Mouse (Mus musculus) midbrain, embryonic 11.5 days (tissue): ENCODE results near the gene Ppp1r27. TPM values are rescaled to one million over a fixed set of nuclear protein-coding genes. Genes with fewer than 3 reads are reported as not detected.

ENCODE experiments used
- ATAC-seq: fragments of 200-750 bp; cut with Nextera tagmentation; 2 replicates; pipeline ENCODE4 v1.8.0; 2017; ENCODE audit warnings: moderate TSS enrichment, moderate library complexity; ENCODE audit not compliant: low FRiP score
- DNase-seq: peaks from one replicate; pipeline ENCODE4 v3.0.0; 2015; ENCODE audit warnings: low spot score; ENCODE audit errors: missing footprints
- H3K27ac ChIP-seq: fragments of 300-500 bp; sonication (generic); 2 replicates; pipeline ENCODE4 v1.5.1; 2014; ENCODE audit warnings: low read depth, low read length
- H3K27me3 ChIP-seq: fragments of 300-500 bp; sonication (generic); 2 replicates; pipeline ENCODE4 v1.6.1; 2014; ENCODE audit warnings: mild to moderate bottlenecking, low read length, moderate library complexity, mixed read lengths; ENCODE audit not compliant: control insufficient read depth, insufficient read depth
- H3K36me3 ChIP-seq: fragments of 300-500 bp; sonication (generic); 2 replicates; pipeline ENCODE4 v1.6.1; 2014; ENCODE audit warnings: mild to moderate bottlenecking, low read length, moderate library complexity, mixed read lengths; ENCODE audit not compliant: control insufficient read depth, insufficient read depth
- H3K4me1 ChIP-seq: fragments of 300-500 bp; sonication (generic); 2 replicates; pipeline ENCODE4 v1.6.1; 2014; ENCODE audit warnings: low read length; ENCODE audit not compliant: control insufficient read depth, insufficient read depth
- H3K4me2 ChIP-seq: fragments of 300-500 bp; sonication (generic); 2 replicates; pipeline ENCODE4 v1.6.1; 2014; ENCODE audit warnings: mild to moderate bottlenecking, moderate library complexity
- H3K4me3 ChIP-seq: fragments of 300-500 bp; sonication (generic); 2 replicates; pipeline ENCODE4 v1.5.1; 2014; ENCODE audit warnings: low read depth, low read length
- H3K9ac ChIP-seq: fragments of 300-500 bp; sonication (generic); 2 replicates; pipeline ENCODE4 v1.6.1; 2014; ENCODE audit warnings: low read length
- H3K9me3 ChIP-seq: fragments of 300-500 bp; sonication (generic); 2 replicates; pipeline ENCODE4 v1.6.1; 2016; ENCODE audit warnings: low read length; ENCODE audit not compliant: control insufficient read depth
- WGBS: fragments of 180-500 bp; shearing (Covaris S2); extraction: QIAGEN DNeasy Blood & Tissue Kit; methylation state at CpG from one replicate; pipeline ENCODE4 v1.1.7; 2014; 5-methylcytosine and 5-hydroxymethylcytosine counted together
- polyA plus RNA-seq: library from polyadenylated mRNA; unstranded; fragments of >200 nt; fragmentation: Nextera tagmentation; extraction: Ambion mirVana; gene quantifications from 2 replicates; pipeline ENCODE4 v1.2.1, GENCODE M21; 2014

Ppp1r27 gene
- polyA plus RNA-seq, 1 experiment from 2014 or later = not detected

GRCm38 (mm10) chr11:120501701-120502100, 49.2 kb downstream of the Ppp1r27 start:
- no peak overlapping the region for H3K27ac ChIP-seq
- 94% methylated on average over 4 of the region's 4 CpGs for WGBS

GRCm38 (mm10) chr11:120501018-120501417, 49.9 kb downstream of the Ppp1r27 start:
- H3K36me3 ChIP-seq = no peaks in the 10 kb centered on the region; the same call in 1 of the 2 replicates
- DNase-seq = no peak
- WGBS = 79% methylated on average over 6 of the region's 6 CpGs

More at GRCm38 (mm10) chr11:120501701-120502100, 49.2 kb downstream of the Ppp1r27 start:
- H3K9ac ChIP-seq = no peak overlapping the region
- ATAC-seq (no peak), DNase-seq (no peak)
- H3K4me3 ChIP-seq = no peak overlapping the region
- no peaks in the 10 kb centered on the region for H3K9me3 ChIP-seq
- no peaks in the 10 kb centered on the region; the same call in 1 of the 2 replicates for H3K36me3 ChIP-seq
- H3K4me1 ChIP-seq = no peaks in the 10 kb centered on the region
- H3K4me2 ChIP-seq = no peak overlapping the region
- H3K27me3 ChIP-seq = no peaks in the 10 kb centered on the region

GRCm38 (mm10) chr11:120500357-120500756, 50.6 kb downstream of the Ppp1r27 start:
- WGBS = 23% methylated on average over 3 of the region's 3 CpGs
- DNase-seq = no peak
- Histone ChIP-seq H3K36me3 (no peaks in the 10 kb centered on the region; the same call in 1 of the 2 replicates), H3K4me3 (no peak overlapping the region), H3K4me2 (no peak overlapping the region), H3K27ac (no peak overlapping the region), H3K9me3 (no peaks in the 10 kb centered on the region), H3K4me1 (no peaks in the 10 kb centered on the region), H3K9ac (no peak overlapping the region), H3K27me3 (no peaks in the 10 kb centered on the region)
- no peak for ATAC-seq

More at GRCm38 (mm10) chr11:120501018-120501417, 49.9 kb downstream of the Ppp1r27 start:
- Histone ChIP-seq H3K4me2 (no peak overlapping the region), H3K27me3 (no peaks in the 10 kb centered on the region), H3K9ac (no peak overlapping the region), H3K27ac (no peak overlapping the region), H3K4me3 (no peak overlapping the region), H3K4me1 (no peaks in the 10 kb centered on the region), H3K9me3 (no peaks in the 10 kb centered on the region)
- no peak for ATAC-seq

Other genes with a start within 250 kb of the Ppp1r27 start
- 2,965 and 3,081 TPM in 2 replicates for gene Actg1, start 202.6 kb downstream of the Ppp1r27 start, polyA plus RNA-seq
- gene Fscn2, start 189.6 kb downstream of the Ppp1r27 start, polyA plus RNA-seq = 1.4 TPM in 2 replicates
- gene Faap100, start 172.4 kb downstream of the Ppp1r27 start, polyA plus RNA-seq = 25.3 and 29.2 TPM in 2 replicates
- 41.0 and 44.7 TPM in 2 replicates for gene Nploc4, start 113.4 kb downstream of the Ppp1r27 start, polyA plus RNA-seq
- gene Tspan10, start 108.5 kb downstream of the Ppp1r27 start, polyA plus RNA-seq = not detected in 2 replicates
- gene Pde6g, start 97.6 kb downstream of the Ppp1r27 start, polyA plus RNA-seq = 0.40 and 0.41 TPM in 2 replicates
- gene Oxld1, start 93.1 kb downstream of the Ppp1r27 start, polyA plus RNA-seq = 10.4 and 11.5 TPM in 2 replicates
- 25.4 and 25.6 TPM in 2 replicates for gene Ccdc137, start 93.0 kb downstream of the Ppp1r27 start, polyA plus RNA-seq
- gene Arl16, start 83.5 kb downstream of the Ppp1r27 start, polyA plus RNA-seq = 48.0 and 53.0 TPM in 2 replicates
- 137 and 152 TPM in 2 replicates for gene Mrpl12, start 66.5 kb downstream of the Ppp1r27 start, polyA plus RNA-seq
- 30.0 and 38.7 TPM in 2 replicates for gene Slc25a10, start 59.3 kb downstream of the Ppp1r27 start, polyA plus RNA-seq
- gene Gcgr, start 20.4 kb downstream of the Ppp1r27 start, polyA plus RNA-seq = 0.11 TPM in 1 of 2 replicates, not detected in the other
- gene Mcrip1, start 1.4 kb downstream of the Ppp1r27 start, polyA plus RNA-seq = 232 and 237 TPM in 2 replicates
- 492 and 493 TPM in 2 replicates for gene P4hb, start 22.1 kb upstream of the Ppp1r27 start, polyA plus RNA-seq
- gene Arhgdia, start 30.5 kb upstream of the Ppp1r27 start, polyA plus RNA-seq = 521 and 583 TPM in 2 replicates
- 820 and 827 TPM in 2 replicates for gene Alyref, start 47.2 kb upstream of the Ppp1r27 start, polyA plus RNA-seq
- 178 and 204 TPM in 2 replicates for gene Anapc11, start 47.3 kb upstream of the Ppp1r27 start, polyA plus RNA-seq
- gene Npb, start 57.3 kb upstream of the Ppp1r27 start, polyA plus RNA-seq = 0.38 TPM in 1 of 2 replicates, not detected in the other
- gene Pcyt2, start 66.8 kb upstream of the Ppp1r27 start, polyA plus RNA-seq = 89.4 and 101 TPM in 2 replicates
- gene Sirt7, start 74.1 kb upstream of the Ppp1r27 start, polyA plus RNA-seq = 29.5 and 33.2 TPM in 2 replicates
- 18.0 and 19.7 TPM in 2 replicates for gene Mafg, start 82.5 kb upstream of the Ppp1r27 start, polyA plus RNA-seq
- 32.4 and 32.8 TPM in 2 replicates for gene Pycr1, start 92.6 kb upstream of the Ppp1r27 start, polyA plus RNA-seq
- gene Myadml2, start 97.0 kb upstream of the Ppp1r27 start, polyA plus RNA-seq = 0.36 and 0.57 TPM in 2 replicates
- gene Notum, start 110.0 kb upstream of the Ppp1r27 start, polyA plus RNA-seq = 0.90 and 1.4 TPM in 2 replicates
- 101 and 113 TPM in 2 replicates for gene Aspscr1, start 121.8 kb upstream of the Ppp1r27 start, polyA plus RNA-seq
- gene Cenpx, start 162.6 kb upstream of the Ppp1r27 start, polyA plus RNA-seq = 119 and 131 TPM in 2 replicates
- gene Lrrc45, start 162.8 kb upstream of the Ppp1r27 start, polyA plus RNA-seq = 30.9 TPM in 2 replicates
- 9.9 and 12.3 TPM in 2 replicates for gene Rac3, start 170.3 kb upstream of the Ppp1r27 start, polyA plus RNA-seq
- 10.6 and 12.4 TPM in 2 replicates for gene Dcxr, start 176.1 kb upstream of the Ppp1r27 start, polyA plus RNA-seq
- 1.00 and 1.1 TPM in 2 replicates for gene Cbr2, start 181.0 kb upstream of the Ppp1r27 start, polyA plus RNA-seq
- gene Hmga1b, start 211.7 kb upstream of the Ppp1r27 start, polyA plus RNA-seq = 8.2 and 9.1 TPM in 2 replicates
- 28.2 and 30.6 TPM in 2 replicates for gene Rfng, start 233.1 kb upstream of the Ppp1r27 start, polyA plus RNA-seq
- gene Gps1, start 233.1 kb upstream of the Ppp1r27 start, polyA plus RNA-seq = 254 and 269 TPM in 2 replicates
- gene Dus1l, start 245.3 kb upstream of the Ppp1r27 start, polyA plus RNA-seq = 73.6 and 76.9 TPM in 2 replicates